Mouse (Mus musculus): ENCODE results near the gene Scaf1.

Scaf1 gene

GRCm38 (mm10) chr7:44983944-44984832 is 32.0 kb downstream of the Scaf1 start:
- no peak for DNase-seq

DNA sequence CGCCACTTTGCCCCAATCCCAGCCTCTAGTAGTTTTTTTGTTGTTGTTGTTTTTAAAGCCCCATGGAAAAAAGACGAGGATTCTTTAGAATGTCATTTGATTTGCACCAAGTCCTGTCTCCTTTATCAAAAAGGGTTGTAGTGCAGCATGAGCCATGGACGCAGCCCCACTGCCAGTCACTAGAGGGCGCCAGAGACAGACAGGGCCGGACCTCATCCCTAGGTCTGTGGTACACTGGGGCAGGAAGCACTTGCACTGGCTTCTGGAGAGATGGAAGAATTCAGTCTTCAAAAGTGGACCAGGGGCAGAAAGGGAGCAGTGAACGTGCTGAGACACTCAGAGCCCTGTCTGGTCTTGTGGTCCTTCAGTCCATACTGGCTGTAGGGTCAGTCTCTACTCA is 33.1 kb downstream of the Scaf1 start:
- peak; percentile 95 for DNase-seq

DNA sequence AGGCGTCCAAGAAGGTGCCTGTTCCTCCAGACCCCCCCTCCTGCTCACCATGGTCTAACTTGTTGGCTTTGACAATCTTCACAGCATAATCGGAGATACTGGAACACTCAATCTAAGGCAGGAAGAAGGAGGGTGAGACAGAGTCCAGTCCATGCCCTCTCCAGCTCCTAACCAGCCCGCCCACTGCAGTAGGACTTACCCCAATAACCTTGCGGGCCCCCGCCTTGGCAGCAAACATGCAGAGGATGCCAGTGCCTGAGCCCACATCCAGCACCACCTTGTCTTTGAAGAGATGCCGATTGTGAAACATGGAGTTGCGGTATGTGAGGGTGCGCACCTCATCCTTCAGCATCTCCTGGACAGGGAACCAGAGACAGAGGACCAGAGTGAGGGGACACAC is 34.6 kb downstream of the Scaf1 start:
- DNase-seq, result no peak

- DNase-seq, result no peak
These were observed 37.9 kb downstream of the Scaf1 start for GRCm38 (mm10) chr7:44978300-44978699.

DNA sequence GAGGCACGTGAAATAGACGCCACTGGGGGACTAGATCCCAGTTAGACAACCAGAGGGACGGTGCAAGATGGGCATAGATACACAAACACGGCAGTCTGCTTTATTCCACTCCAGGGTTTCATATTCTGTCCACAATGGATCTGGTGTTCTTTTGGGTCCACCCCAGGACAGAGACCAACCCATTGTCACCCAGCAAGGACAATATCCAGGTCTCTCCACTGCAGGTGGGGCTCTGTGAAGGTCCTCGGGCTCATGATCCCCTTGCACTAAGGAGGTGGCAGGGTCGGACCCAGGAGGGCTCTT is 41.1 kb downstream of the Scaf1 start:
- DNase-seq, result no peak

- DNase-seq, result peak; percentile 85
These were observed 41.6 kb downstream of the Scaf1 start, which contains the start of gene Cpt1c for GRCm38 (mm10) chr7:44974383-44975116. Gene Cpt1c (minus strand): TSS chr7:44974851.

- DNase-seq, result no peak
These were observed 42.6 kb downstream of the Scaf1 start for GRCm38 (mm10) chr7:44973415-44974130.

GRCm38 (mm10) chr7:44971142-44971541 is 45.0 kb downstream of the Scaf1 start:
- no peak for DNase-seq

DNA sequence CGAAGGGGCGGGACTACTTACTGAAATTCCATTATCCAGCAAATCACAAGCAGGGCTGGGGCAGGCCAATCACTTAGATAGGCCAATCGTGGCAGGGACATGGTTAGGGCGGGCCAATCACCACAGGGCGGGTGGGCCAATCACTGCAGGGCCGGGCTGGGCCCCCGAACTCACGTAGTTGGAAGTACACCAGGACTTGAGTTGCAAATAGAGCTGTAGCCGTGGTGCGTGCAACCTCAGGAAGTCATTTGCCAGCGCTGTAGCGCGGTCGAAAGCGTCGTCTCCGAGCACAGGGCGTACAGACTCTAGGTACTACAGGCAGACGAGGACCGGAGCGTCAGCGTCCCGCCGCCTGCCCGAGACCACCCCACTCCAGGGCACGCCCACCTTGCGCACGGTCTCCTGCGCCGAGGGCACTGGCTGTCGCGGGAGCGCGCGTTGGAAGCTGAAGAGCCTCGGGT is 45.9 kb downstream of the Scaf1 start:
- peak; percentile 94 for DNase-seq

DNA sequence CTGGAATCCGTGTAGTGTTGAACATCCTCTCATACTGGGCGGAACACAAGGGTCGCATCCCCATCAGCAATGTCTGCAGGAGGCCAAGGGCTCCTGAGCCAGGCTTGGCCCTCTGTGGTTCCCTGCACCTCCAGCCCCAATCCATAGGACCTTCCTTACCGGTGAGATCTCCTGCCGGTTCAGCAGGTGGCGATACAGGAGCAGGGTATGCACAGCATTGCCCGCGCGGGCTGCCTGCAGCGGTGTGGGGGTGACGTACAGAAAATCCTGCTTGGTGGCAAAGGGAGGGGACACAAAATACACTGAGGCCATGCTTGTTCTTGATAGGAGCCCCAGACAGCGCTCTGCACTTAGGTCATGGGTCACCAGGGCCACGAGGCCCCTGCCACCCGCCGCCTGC is 49.5 kb downstream of the Scaf1 start:
- DNase-seq, result no peak

DNA sequence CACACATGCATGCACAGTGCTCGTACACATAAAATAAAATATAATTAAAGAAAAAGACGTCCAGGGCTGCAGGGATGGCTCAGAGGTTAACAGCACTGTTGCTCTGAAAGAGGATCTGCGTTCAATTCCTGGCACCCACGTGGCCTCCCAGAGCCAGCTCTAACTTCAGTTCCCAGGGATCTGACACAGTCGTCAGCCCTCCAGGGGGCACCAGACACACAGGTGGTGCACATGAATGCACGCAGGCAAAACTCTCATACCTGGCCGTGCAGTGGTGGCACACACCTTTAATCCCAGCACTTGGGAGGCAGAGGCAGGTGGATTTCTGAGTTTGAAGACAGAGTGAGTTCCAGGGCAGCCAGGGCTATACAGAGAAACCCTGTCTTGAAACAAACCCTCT is 50.2 kb downstream of the Scaf1 start:
- DNase-seq, result peak; percentile 15

- no peak for DNase-seq
These were observed 51.2 kb downstream of the Scaf1 start for GRCm38 (mm10) chr7:44964990-44965389.

- DNase-seq, result no peak
These were observed 53.3 kb downstream of the Scaf1 start for GRCm38 (mm10) chr7:44962831-44963230.

DNA sequence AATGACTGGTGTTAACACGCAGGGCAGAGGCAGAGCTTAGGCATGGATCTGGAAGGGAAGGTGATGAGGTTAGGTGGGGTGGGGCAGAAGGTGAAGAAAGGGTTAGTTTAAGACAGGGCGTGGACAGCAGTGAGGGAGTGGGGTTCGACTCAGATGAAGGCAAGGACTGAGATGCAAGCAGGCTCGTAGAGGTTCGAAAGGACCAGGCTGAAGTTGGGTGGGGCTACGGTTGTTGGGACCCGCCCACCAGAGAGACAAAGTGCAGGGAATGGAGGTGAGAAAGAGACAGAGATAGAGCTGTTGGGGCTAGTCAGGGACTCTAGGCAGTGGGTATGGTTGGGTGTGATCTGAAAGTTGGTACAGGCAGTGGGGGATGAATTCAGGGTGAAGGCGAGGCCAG is 53.8 kb downstream of the Scaf1 start:
- no peak for DNase-seq

GRCm38 (mm10) chr7:44960512-44960910 is 55.7 kb downstream of the Scaf1 start:
- no peak for DNase-seq

- no peak for DNase-seq
These were observed 56.2 kb downstream of the Scaf1 start for GRCm38 (mm10) chr7:44959874-44960511.

DNA sequence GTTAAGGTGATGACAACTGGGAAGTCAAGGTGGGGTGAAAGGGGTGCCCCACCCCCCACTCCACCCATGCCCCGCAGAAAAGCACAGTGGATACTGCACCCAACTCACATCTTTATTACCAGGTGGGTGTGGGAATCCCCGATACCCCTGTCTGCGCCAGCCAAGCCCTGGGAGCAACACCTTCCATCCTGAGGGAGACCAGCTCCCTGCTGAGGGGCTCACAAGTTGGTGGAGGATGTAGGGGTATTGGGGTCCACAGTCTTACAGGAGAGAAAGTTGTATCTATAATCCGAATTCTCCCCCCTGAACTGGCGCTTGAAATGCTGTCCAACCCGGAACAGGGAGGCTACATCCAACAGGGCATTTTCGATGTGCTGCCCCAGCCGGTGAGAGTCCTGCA is 56.9 kb downstream of the Scaf1 start:
- DNase-seq, result no peak

DNA sequence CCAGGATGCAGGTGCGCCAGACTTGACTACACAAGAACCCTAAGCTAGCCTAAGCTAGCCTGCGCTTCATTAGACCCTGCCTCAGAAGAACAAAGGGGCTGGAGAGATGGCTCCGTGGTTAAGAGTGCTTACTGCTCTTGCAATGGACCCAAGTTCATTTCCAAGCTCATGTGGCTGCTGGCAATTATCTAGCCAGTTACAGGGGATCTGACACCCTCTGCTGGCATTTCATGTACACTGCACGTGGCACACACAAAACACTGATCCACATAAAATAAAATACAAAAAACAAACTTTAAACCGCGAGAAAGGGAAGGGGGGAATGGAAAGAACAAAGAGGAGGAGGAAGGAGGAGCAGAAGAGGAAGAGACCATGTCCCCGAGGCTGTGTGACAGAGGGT is 58.0 kb downstream of the Scaf1 start:
- peak; percentile 69 for DNase-seq

- peak; percentile 69 for DNase-seq
These were observed 58.9 kb downstream of the Scaf1 start for GRCm38 (mm10) chr7:44957183-44957835.

- DNase-seq, result no peak
These were observed 59.9 kb downstream of the Scaf1 start for GRCm38 (mm10) chr7:44956266-44956665.

GRCm38 (mm10) chr7:44955628-44956027 is 60.5 kb downstream of the Scaf1 start:
- peak; percentile 44 for DNase-seq

Data from lung, postnatal 36 days (tissue).